Mouse (Mus musculus) C2C12 (cell line): ENCODE measurements around the gene Ppm1b. TPM values are rescaled to one million over a fixed set of nuclear protein-coding genes. Genes with fewer than 3 reads are reported as not detected.

Experiments used
- H3K27me3 ChIP-seq: one replicate; pipeline ENCODE4 v1.6.1; 2011; ENCODE audit not compliant: control insufficient read depth, insufficient read depth, insufficient read length
- H3K36me3 ChIP-seq: one replicate; pipeline ENCODE4 v1.6.1; 2011; ENCODE audit not compliant: control insufficient read depth, insufficient read depth
- H3K4me3 ChIP-seq: one replicate; pipeline ENCODE4 v1.5.1; 2011; ENCODE audit warnings: mild to moderate bottlenecking, control low read depth; ENCODE audit not compliant: poor library complexity, insufficient read depth, severe bottlenecking
- H3K79me2 ChIP-seq: one replicate; pipeline ENCODE4 v1.6.1; 2011; ENCODE audit not compliant: control insufficient read depth, insufficient read depth
- H3K79me3 ChIP-seq: one replicate; pipeline ENCODE4 v1.6.1; 2011; ENCODE audit warnings: low read depth, control low read depth
- H3ac ChIP-seq: one replicate; pipeline ENCODE3; 2011; ENCODE audit warnings: low read depth; ENCODE audit not compliant: control insufficient read depth, insufficient read length
- CEBPB ChIP-seq: IDR thresholded peaks from one replicate; pipeline ENCODE4 v1.6.1; 2011; ENCODE audit warnings: low read depth, mild to moderate bottlenecking, control low read depth, moderate library complexity
- CTCF ChIP-seq: IDR thresholded peaks from one replicate; pipeline ENCODE4 v1.5.1; 2011; ENCODE audit not compliant: control insufficient read depth, insufficient read depth, insufficient read length
- FOSL1 ChIP-seq: IDR thresholded peaks from one replicate; pipeline ENCODE4 v1.8.0; 2011; ENCODE audit warnings: mild to moderate bottlenecking, low read length; ENCODE audit not compliant: poor library complexity, insufficient read depth, severe bottlenecking
- MAX ChIP-seq: IDR thresholded peaks from one replicate; pipeline ENCODE4 v1.6.1; 2011; ENCODE audit warnings: mild to moderate bottlenecking, control low read depth
- MYOD1 ChIP-seq: IDR thresholded peaks from one replicate; pipeline ENCODE4 v1.6.1; 2011; ENCODE audit warnings: low read depth; ENCODE audit not compliant: control insufficient read depth, insufficient read length
- MYOG ChIP-seq: IDR thresholded peaks from one replicate; pipeline ENCODE4 v1.6.1; 2011; ENCODE audit not compliant: control insufficient read depth, insufficient read length; ENCODE audit errors: extremely low read depth
- USF1 ChIP-seq: IDR thresholded peaks from one replicate; pipeline ENCODE4 v1.6.1; 2011; ENCODE audit warnings: low read depth, mild to moderate bottlenecking, control low read depth, moderate library complexity
- polyA plus RNA-seq: library from polyadenylated mRNA; unstranded; fragments of >200 nt; fragmentation: generic; extraction: Trizol; gene quantifications from one replicate; pipeline ENCODE4 v1.2.1, GENCODE M21; 2012; ENCODE audit warnings: missing spikeins

Gene Ppm1b
- polyA plus RNA-seq, 1 experiment, result 23.3 TPM

DNA sequence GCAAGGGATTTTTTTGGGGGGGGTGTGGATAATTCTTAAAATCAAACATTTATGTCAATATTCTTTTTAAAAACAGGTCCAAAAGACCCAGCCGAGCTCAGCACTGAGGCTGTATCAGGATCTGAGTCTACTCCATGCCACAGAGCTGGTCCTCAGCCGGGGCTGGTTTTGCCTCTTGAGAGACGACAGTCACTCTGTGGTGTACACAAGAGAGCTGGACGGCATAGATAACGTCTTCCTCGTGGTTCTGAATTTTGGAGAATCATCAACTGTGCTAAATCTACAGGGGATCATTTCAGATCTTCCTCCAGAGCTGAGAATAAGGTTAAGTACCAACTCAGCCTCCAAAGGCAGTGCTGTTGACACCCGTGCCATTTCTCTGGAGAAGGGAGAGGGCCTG lies 107.0 kb downstream of the Ppm1b start:
- H3K4me3 ChIP-seq, result no peak overlapping the region
- no peak for TF ChIP-seq CTCF
- no peak for TF ChIP-seq MAX
- no peak for TF ChIP-seq FOSL1
- TF ChIP-seq MYOD1, result no peak
- H3K27me3 ChIP-seq, result no peaks in the 10 kb centered on the region
- H3ac ChIP-seq, result no peak overlapping the region
- no peaks in the 10 kb centered on the region for H3K79me2 ChIP-seq
- H3K79me3 ChIP-seq, result no peaks in the 10 kb centered on the region
- peaks cover 26% of the 10 kb centered on the region for H3K36me3 ChIP-seq

- TF ChIP-seq FOSL1 (no peak), USF1 (no peak), MYOD1 (no peak), MYOG (no peak), MAX (no peak), CTCF (no peak), CEBPB (no peak)
- no peaks in the 10 kb centered on the region for H3K79me3 ChIP-seq
- no peak overlapping the region for H3ac ChIP-seq
- H3K4me3 ChIP-seq, result no peak overlapping the region
- H3K79me2 ChIP-seq, result no peaks in the 10 kb centered on the region
- H3K36me3 ChIP-seq, result peaks cover 48% of the 10 kb centered on the region
- no peaks in the 10 kb centered on the region for H3K27me3 ChIP-seq
These were observed 110.8 kb downstream of the Ppm1b start for GRCm38 (mm10) chr17:85067331-85067730.

DNA sequence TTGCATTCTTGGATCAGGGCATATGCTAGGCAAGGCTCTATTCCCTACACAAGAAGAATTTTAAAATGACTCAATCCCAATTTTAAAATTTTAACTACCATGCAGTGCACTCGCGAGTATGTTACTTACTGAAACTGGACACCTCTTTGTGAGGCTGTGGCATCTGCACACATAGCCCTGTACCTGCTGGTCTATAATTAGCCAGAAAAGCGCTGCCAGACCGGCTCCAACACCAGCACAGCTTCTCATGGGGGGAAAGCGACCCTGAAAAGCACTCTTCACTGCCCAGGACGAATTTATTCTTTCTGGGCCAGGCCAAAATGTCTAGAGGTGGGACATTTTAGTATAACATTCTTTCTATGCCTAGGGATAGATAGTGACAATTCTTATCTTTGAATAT lies 114.1 kb downstream of the Ppm1b start:
- Histone ChIP-seq H3ac (no peak overlapping the region), H3K27me3 (no peaks in the 10 kb centered on the region), H3K36me3 (peaks cover 38% of the 10 kb centered on the region), H3K79me2 (no peaks in the 10 kb centered on the region), H3K4me3 (no peak overlapping the region), H3K79me3 (no peaks in the 10 kb centered on the region)
- TF ChIP-seq CEBPB (no peak), CTCF (no peak), MYOG (no peak), FOSL1 (no peak), USF1 (no peak), MYOD1 (no peak), MAX (no peak)

- no peak overlapping the region for H3ac ChIP-seq
- H3K79me3 ChIP-seq, result no peaks in the 10 kb centered on the region
- H3K36me3 ChIP-seq, result peaks cover 43% of the 10 kb centered on the region
- H3K79me2 ChIP-seq, result no peaks in the 10 kb centered on the region
- no peaks in the 10 kb centered on the region for H3K27me3 ChIP-seq
- TF ChIP-seq CTCF, result no peak
- no peak for TF ChIP-seq USF1
- no peak for TF ChIP-seq MYOG
- TF ChIP-seq MYOD1, result no peak
- TF ChIP-seq MAX, result no peak
- TF ChIP-seq CEBPB, result no peak
- TF ChIP-seq FOSL1, result no peak
- no peak overlapping the region for H3K4me3 ChIP-seq
These were observed 114.7 kb downstream of the Ppm1b start for GRCm38 (mm10) chr17:85071088-85071775.

DNA sequence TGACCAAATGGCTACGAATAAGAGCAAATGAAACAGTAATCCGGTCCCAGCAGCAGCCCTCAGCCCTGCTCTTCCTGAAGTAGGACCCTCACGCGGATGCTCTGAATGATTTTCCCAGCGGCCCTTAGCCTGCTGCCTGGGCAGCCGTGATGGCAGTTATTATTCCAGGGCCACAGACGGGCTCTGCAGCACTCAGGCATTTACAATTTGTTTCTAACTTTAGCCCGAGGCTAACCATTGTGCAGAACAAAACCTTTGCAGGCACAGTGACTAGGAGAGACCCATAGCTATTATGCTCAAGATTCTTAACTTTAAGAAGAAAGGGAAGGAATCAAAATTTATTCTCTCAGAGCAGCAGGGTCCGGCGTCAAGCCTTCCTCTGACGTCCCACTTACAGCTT lies 115.8 kb downstream of the Ppm1b start:
- no peak for TF ChIP-seq USF1
- no peak for TF ChIP-seq MYOD1
- no peak for TF ChIP-seq MYOG
- no peak for TF ChIP-seq FOSL1
- no peak for TF ChIP-seq CTCF
- no peak for TF ChIP-seq MAX
- no peak for TF ChIP-seq CEBPB

DNA sequence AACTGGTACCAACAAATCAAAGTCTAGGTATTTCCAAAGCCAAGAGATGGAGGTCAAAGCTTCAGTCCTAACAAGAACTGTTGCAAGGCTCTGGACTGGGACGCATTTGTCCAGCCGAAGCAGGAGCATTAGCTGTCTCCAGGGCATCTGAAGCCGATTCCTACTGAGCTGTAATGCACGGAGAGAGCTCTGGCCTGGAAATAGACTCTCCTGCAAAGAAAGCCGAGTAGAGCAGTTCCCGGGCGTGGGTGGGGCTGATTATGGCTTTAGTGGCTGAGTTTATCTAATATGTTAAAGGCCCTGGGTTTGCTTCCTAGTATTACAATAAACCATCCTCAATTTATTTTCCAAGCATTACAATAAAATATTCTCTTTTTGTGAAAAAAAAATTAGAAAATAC lies 116.7 kb downstream of the Ppm1b start:
- Histone ChIP-seq H3K4me3 (no peak overlapping the region), H3K79me2 (no peaks in the 10 kb centered on the region), H3K36me3 (peaks cover 43% of the 10 kb centered on the region), H3K79me3 (no peaks in the 10 kb centered on the region), H3ac (no peak overlapping the region), H3K27me3 (no peaks in the 10 kb centered on the region)
- TF ChIP-seq MAX (no peak), CTCF (no peak), MYOG (no peak), CEBPB (no peak), MYOD1 (no peak), USF1 (no peak), FOSL1 (no peak)

More for the DNA sequence above, 115.8 kb downstream of the Ppm1b start:
- no peaks in the 10 kb centered on the region for H3K79me2 ChIP-seq
- H3K27me3 ChIP-seq, result no peaks in the 10 kb centered on the region
- H3K4me3 ChIP-seq, result no peak overlapping the region
- H3ac ChIP-seq, result no peak overlapping the region
- peaks cover 41% of the 10 kb centered on the region for H3K36me3 ChIP-seq
- no peaks in the 10 kb centered on the region for H3K79me3 ChIP-seq

Other genes with a start within 250 kb of the Ppm1b start
- 19.3 TPM for gene Lrpprc, start 166.0 kb upstream of the Ppm1b start, polyA plus RNA-seq
- gene Slc3a1, start 71.6 kb downstream of the Ppm1b start, polyA plus RNA-seq, result 0.04 TPM
- 17.1 TPM for gene Prepl, start 133.5 kb downstream of the Ppm1b start, polyA plus RNA-seq
- gene Camkmt, start 133.8 kb downstream of the Ppm1b start, polyA plus RNA-seq, result 1.6 TPM